Mouse (Mus musculus): ENCODE results near the gene Smad6.

GRCm38 (mm10) chr9:63985125-63985524 is 36.7 kb downstream of the Smad6 start:
- TF ChIP-seq CTCF (IDR thresholded peaks at IDR 0.05) (no peak), EP300 (IDR thresholded peaks at IDR 0.05) (peak; percentile 33; the same call in 1 of the 2 replicates)

All from lung, postnatal 0 days (tissue).